Mouse (Mus musculus) naive thymus-derived CD4-positive, alpha-beta T cell, adult 2 months (primary cell): Measurements from ENCODE around the gene Rnf144b.

Experiments
- DNase-seq: peaks from one replicate; pipeline ENCODE4 v3.0.0-alpha.2; 2011; ENCODE audit warnings: low read depth

The Rnf144b gene

GRCm38 (mm10) chr13:47180776-47181175, 58.3 kb downstream of the Rnf144b start:
- DNase-seq: no peak

GRCm38 (mm10) chr13:47182366-47182765, 59.9 kb downstream of the Rnf144b start:
- no peak for DNase-seq

- no peak for DNase-seq
These were observed 60.7 kb downstream of the Rnf144b start for GRCm38 (mm10) chr13:47183033-47183730.

- DNase-seq: no peak
These were observed 61.3 kb downstream of the Rnf144b start for GRCm38 (mm10) chr13:47183771-47184170.

- no peak for DNase-seq
These were observed 65.4 kb downstream of the Rnf144b start for GRCm38 (mm10) chr13:47187836-47188235.

- DNase-seq: no peak
These were observed 67.5 kb downstream of the Rnf144b start for GRCm38 (mm10) chr13:47189971-47190370.

- no peak for DNase-seq
These were observed 69.7 kb downstream of the Rnf144b start for GRCm38 (mm10) chr13:47192200-47192599.

- no peak for DNase-seq
These were observed 70.3 kb downstream of the Rnf144b start for GRCm38 (mm10) chr13:47192771-47193170.

- no peak for DNase-seq
These were observed 71.1 kb downstream of the Rnf144b start for GRCm38 (mm10) chr13:47193326-47194153.

GRCm38 (mm10) chr13:47194695-47195094, 72.2 kb downstream of the Rnf144b start:
- no peak for DNase-seq

GRCm38 (mm10) chr13:47195491-47195890, 73.0 kb downstream of the Rnf144b start:
- DNase-seq: no peak

GRCm38 (mm10) chr13:47200011-47200670, 77.7 kb downstream of the Rnf144b start:
- no peak for DNase-seq

- DNase-seq: no peak
These were observed 79.6 kb downstream of the Rnf144b start for GRCm38 (mm10) chr13:47201962-47202624.

- DNase-seq: no peak
These were observed 88.0 kb downstream of the Rnf144b start for GRCm38 (mm10) chr13:47210496-47210895.

GRCm38 (mm10) chr13:47210992-47211391, 88.5 kb downstream of the Rnf144b start:
- DNase-seq: no peak

- DNase-seq: no peak
These were observed 89.1 kb downstream of the Rnf144b start for GRCm38 (mm10) chr13:47211581-47211980.

GRCm38 (mm10) chr13:47213817-47214216, 91.4 kb downstream of the Rnf144b start:
- DNase-seq: no peak

GRCm38 (mm10) chr13:47214895-47215294, 92.4 kb downstream of the Rnf144b start:
- DNase-seq: no peak

- no peak for DNase-seq
These were observed 93.5 kb downstream of the Rnf144b start for GRCm38 (mm10) chr13:47215815-47216585.

GRCm38 (mm10) chr13:47217107-47217571, 94.7 kb downstream of the Rnf144b start:
- no peak for DNase-seq

- no peak for DNase-seq
These were observed 95.9 kb downstream of the Rnf144b start for GRCm38 (mm10) chr13:47218351-47218750.
